Mouse (Mus musculus) stomach, embryonic 16.5 days (tissue): Measurements from ENCODE around the gene Mllt3. TPM values are rescaled to one million over a fixed set of nuclear protein-coding genes. Genes with fewer than 3 reads are reported as not detected.

Experiments
- ATAC-seq: fragments of 200-750 bp; cut with Nextera tagmentation; 2 replicates; pipeline ENCODE4 v1.8.0; 2017; ENCODE audit warnings: moderate number of reproducible peaks, moderate TSS enrichment; ENCODE audit not compliant: insufficient read depth, low FRiP score
- H3K27ac ChIP-seq: fragments of 300-500 bp; sonication (generic); 2 replicates; pipeline ENCODE4 v1.5.1; 2014; ENCODE audit warnings: low read length
- H3K27me3 ChIP-seq: fragments of 300-500 bp; sonication (generic); 2 replicates; pipeline ENCODE4 v1.6.1; 2014; ENCODE audit warnings: low read length, control low read depth, mixed read lengths; ENCODE audit not compliant: control insufficient read depth, insufficient read depth
- H3K36me3 ChIP-seq: fragments of 300-500 bp; sonication (generic); 2 replicates; pipeline ENCODE4 v1.6.1; 2014; ENCODE audit warnings: low read length; ENCODE audit not compliant: control insufficient read depth, insufficient read depth
- H3K4me1 ChIP-seq: fragments of 300-500 bp; sonication (generic); 2 replicates; pipeline ENCODE4 v1.6.1; 2014; ENCODE audit warnings: low read length, control low read depth, mixed read lengths; ENCODE audit not compliant: control insufficient read depth, insufficient read depth
- H3K4me2 ChIP-seq: fragments of 300-500 bp; sonication (generic); 2 replicates; pipeline ENCODE4 v1.6.1; 2014; ENCODE audit warnings: low read depth, low read length, mixed read lengths
- H3K4me3 ChIP-seq: fragments of 300-500 bp; sonication (generic); replicated peaks from 2 replicates; pipeline ENCODE4 v1.5.1; 2014; ENCODE audit warnings: mild to moderate bottlenecking, low read length
- H3K9ac ChIP-seq: fragments of 300-500 bp; sonication (generic); 2 replicates; pipeline ENCODE4 v1.6.1; 2014; ENCODE audit warnings: low read length
- H3K9me3 ChIP-seq: fragments of 300-500 bp; sonication (generic); replicated peaks from 2 replicates; pipeline ENCODE4 v1.6.1; 2016; ENCODE audit warnings: low read length, control low read depth; ENCODE audit not compliant: control insufficient read depth
- WGBS: fragments of 180-500 bp; shearing (Covaris S2); extraction: QIAGEN DNeasy Blood & Tissue Kit; methylation state at CpG from one replicate; pipeline ENCODE4 v1.1.7; 2014; 5-methylcytosine and 5-hydroxymethylcytosine counted together
- polyA plus RNA-seq: library from polyadenylated mRNA; unstranded; fragments of >200 nt; fragmentation: Nextera tagmentation; extraction: Ambion mirVana; gene quantifications from 2 replicates; pipeline ENCODE4 v1.2.1, GENCODE M21; 2015

The Mllt3 gene
- polyA plus RNA-seq, 1 experiment from 2014 or later, result 41.5 TPM

- WGBS, result 67% methylated on average over 3 of the region's 3 CpGs
- Histone ChIP-seq H3K36me3 (no peaks in the 10 kb centered on the region), H3K27ac (no peak overlapping the region; the same call in 1 of the 2 replicates), H3K27me3 (no peaks in the 10 kb centered on the region), H3K9ac (no peak overlapping the region), H3K9me3 (no peaks in the 10 kb centered on the region), H3K4me1 (peaks cover 24% of the 10 kb centered on the region), H3K4me3 (no peak overlapping the region), H3K4me2 (no peak overlapping the region)
- ATAC-seq, result no peak
Observed at GRCm38 (mm10) chr4:87801332-87801731, 231.8 kb downstream of the Mllt3 start.

- no peak overlapping the region for H3K4me3 ChIP-seq
- ATAC-seq, result no peak
- no peak overlapping the region for H3K27ac ChIP-seq
- H3K36me3 ChIP-seq, result no peaks in the 10 kb centered on the region
- H3K9me3 ChIP-seq, result no peaks in the 10 kb centered on the region
- no peak overlapping the region for H3K4me2 ChIP-seq
- no peak overlapping the region for H3K9ac ChIP-seq
- H3K27me3 ChIP-seq, result no peaks in the 10 kb centered on the region
- H3K4me1 ChIP-seq, result peaks cover 19% of the 10 kb centered on the region
- 73% methylated on average over 1 of the region's 1 CpGs for WGBS
Observed at GRCm38 (mm10) chr4:87800276-87800675, 232.9 kb downstream of the Mllt3 start.

- H3K36me3 ChIP-seq, result no peaks in the 10 kb centered on the region
- no peak overlapping the region for H3K4me3 ChIP-seq
- no peaks in the 10 kb centered on the region for H3K9me3 ChIP-seq
- no peak overlapping the region for H3K27ac ChIP-seq
- H3K9ac ChIP-seq, result no peak overlapping the region
- ATAC-seq, result peak; percentile 58; the same call in 1 of the 2 replicates
- H3K27me3 ChIP-seq, result no peaks in the 10 kb centered on the region
- H3K4me1 ChIP-seq, result peaks cover 19% of the 10 kb centered on the region
- no peak overlapping the region for H3K4me2 ChIP-seq
- WGBS, result 72% methylated on average over 2 of the region's 2 CpGs
Observed at GRCm38 (mm10) chr4:87799418-87799817, 233.7 kb downstream of the Mllt3 start.

GRCm38 (mm10) chr4:87795261-87795660, 237.9 kb downstream of the Mllt3 start:
- H3K4me3 ChIP-seq, result no peak overlapping the region
- H3K9me3 ChIP-seq, result no peaks in the 10 kb centered on the region
- WGBS, result 67% methylated on average over 4 of the region's 4 CpGs
- ATAC-seq, result no peak
- H3K4me2 ChIP-seq, result no peak overlapping the region
- peaks cover 6% of the 10 kb centered on the region; the same call in 1 of the 2 replicates for H3K4me1 ChIP-seq
- no peak overlapping the region for H3K27ac ChIP-seq
- H3K9ac ChIP-seq, result no peak overlapping the region
- peaks cover 5% of the 10 kb centered on the region; the same call in 1 of the 2 replicates for H3K36me3 ChIP-seq
- no peaks in the 10 kb centered on the region for H3K27me3 ChIP-seq

- H3K4me2 ChIP-seq, result no peak overlapping the region
- ATAC-seq, result no peak
- no peaks in the 10 kb centered on the region for H3K27me3 ChIP-seq
- H3K36me3 ChIP-seq, result peaks cover 9% of the 10 kb centered on the region; the same call in 1 of the 2 replicates
- H3K27ac ChIP-seq, result no peak overlapping the region
- WGBS, result 83% methylated on average over 3 of the region's 3 CpGs
- no peak overlapping the region for H3K9ac ChIP-seq
- H3K9me3 ChIP-seq, result no peaks in the 10 kb centered on the region
- no peak overlapping the region for H3K4me3 ChIP-seq
- H3K4me1 ChIP-seq, result no peaks in the 10 kb centered on the region
Observed at GRCm38 (mm10) chr4:87794216-87794615, 238.9 kb downstream of the Mllt3 start.

GRCm38 (mm10) chr4:87792511-87792910, 240.7 kb downstream of the Mllt3 start:
- Histone ChIP-seq H3K4me2 (no peak overlapping the region), H3K36me3 (peaks cover 14% of the 10 kb centered on the region), H3K9me3 (no peaks in the 10 kb centered on the region), H3K9ac (no peak overlapping the region), H3K27me3 (no peaks in the 10 kb centered on the region), H3K4me1 (no peaks in the 10 kb centered on the region), H3K27ac (no peak overlapping the region), H3K4me3 (no peak overlapping the region)
- whole genome bisulfite sequencing, result 61% methylated on average over 5 of the region's 5 CpGs
- no peak for ATAC-seq

GRCm38 (mm10) chr4:87789446-87789845, 243.7 kb downstream of the Mllt3 start:
- H3K9me3 ChIP-seq, result no peaks in the 10 kb centered on the region
- no peak overlapping the region for H3K4me2 ChIP-seq
- WGBS, result 93% methylated on average over 7 of the region's 7 CpGs
- peaks cover 14% of the 10 kb centered on the region for H3K36me3 ChIP-seq
- no peak overlapping the region for H3K4me3 ChIP-seq
- no peak for ATAC-seq
- no peaks in the 10 kb centered on the region for H3K27me3 ChIP-seq
- no peak overlapping the region for H3K27ac ChIP-seq
- H3K4me1 ChIP-seq, result peaks cover 6% of the 10 kb centered on the region; the same call in 1 of the 2 replicates
- H3K9ac ChIP-seq, result no peak overlapping the region

GRCm38 (mm10) chr4:87788691-87789090, 244.5 kb downstream of the Mllt3 start:
- WGBS, result 67% methylated on average over 8 of the region's 8 CpGs
- no peak for ATAC-seq
- peaks cover 6% of the 10 kb centered on the region; the same call in 1 of the 2 replicates for H3K4me1 ChIP-seq

GRCm38 (mm10) chr4:87785132-87786074, 247.8 kb downstream of the Mllt3 start:
- no peak; the same call in 1 of the 2 replicates for ATAC-seq
- no peaks in the 10 kb centered on the region for H3K9me3 ChIP-seq
- peaks cover 9% of the 10 kb centered on the region; the same call in 1 of the 2 replicates for H3K36me3 ChIP-seq
- H3K4me3 ChIP-seq, result no peak overlapping the region
- 26% methylated on average over 12 of the region's 12 CpGs for WGBS
- H3K27me3 ChIP-seq, result no peaks in the 10 kb centered on the region
- H3K4me1 ChIP-seq, result peaks cover 6% of the 10 kb centered on the region; the same call in 1 of the 2 replicates
- peak overlapping the region; percentile 35; the same call in 1 of the 2 replicates for H3K9ac ChIP-seq
- no peak overlapping the region for H3K4me2 ChIP-seq
- H3K27ac ChIP-seq, result peak overlapping the region; percentile 18; the same call in 1 of the 2 replicates

More at GRCm38 (mm10) chr4:87788691-87789090, 244.5 kb downstream of the Mllt3 start:
- no peak overlapping the region for H3K4me2 ChIP-seq
- no peak overlapping the region for H3K9ac ChIP-seq
- no peaks in the 10 kb centered on the region for H3K9me3 ChIP-seq
- no peaks in the 10 kb centered on the region for H3K27me3 ChIP-seq
- no peak overlapping the region for H3K4me3 ChIP-seq
- no peak overlapping the region for H3K27ac ChIP-seq
- peaks cover 14% of the 10 kb centered on the region for H3K36me3 ChIP-seq
